Mouse (Mus musculus): Measurements from ENCODE around the gene Hlcs.

Gene Hlcs

DNA sequence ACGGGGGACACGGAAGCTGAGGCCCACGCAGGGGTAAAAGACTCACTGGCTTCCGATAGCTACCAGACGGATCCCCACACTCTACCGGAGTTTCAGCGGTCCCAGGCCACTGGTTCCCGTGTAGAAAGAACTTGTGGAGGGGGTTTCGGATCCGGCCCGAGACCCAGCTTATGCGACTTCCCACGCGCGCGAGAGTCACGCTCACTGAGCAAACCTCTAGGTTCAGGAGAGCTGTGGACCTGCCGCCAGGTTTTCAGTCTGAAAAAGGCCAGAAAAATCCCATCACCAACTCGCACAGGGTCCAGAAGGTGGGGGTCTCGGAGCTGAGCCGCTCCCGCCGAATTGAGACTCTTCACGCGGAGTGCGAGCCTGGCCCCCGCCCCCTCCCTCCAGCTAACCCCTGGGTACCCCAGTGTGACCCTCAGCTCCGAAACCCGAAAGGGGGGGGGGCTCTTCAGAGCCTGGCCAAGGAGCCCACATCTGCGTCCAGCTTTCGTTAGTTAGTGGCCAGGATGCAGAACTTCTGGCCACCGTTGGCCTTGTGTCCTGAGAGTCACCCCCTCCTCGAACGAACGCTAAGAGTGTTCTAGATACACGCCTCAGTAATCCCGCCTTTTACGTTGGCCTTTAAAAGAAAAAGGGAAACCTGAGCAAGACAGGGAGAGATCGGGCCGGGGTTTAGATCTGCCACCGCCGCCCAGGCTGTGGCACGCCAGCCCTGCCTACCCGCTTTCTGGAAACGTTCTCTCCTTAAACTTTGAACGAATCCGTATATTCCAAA, 234.1 kb downstream of the Hlcs start:
- no peaks in the 10 kb centered on the region for H3K36me3 ChIP-seq (ENCODE audit: control insufficient read depth, insufficient read depth, low read length, poor library complexity, severe bottlenecking)
- H3K27me3 ChIP-seq (ENCODE audit: control insufficient read depth, insufficient read depth, low read length, poor library complexity, severe bottlenecking) = peaks cover 8% of the 10 kb centered on the region; the same call in 1 of the 2 replicates
- DNase-seq (ENCODE audit: low read depth, low spot score) = peak; percentile 27

All from splenic B cell, adult 2 months (primary cell).